Mouse (Mus musculus) cerebellum, adult 11-12 months (tissue): ENCODE measurements at regions not wholly inside any gene's neighbourhood (a gene's known extent, or its start where the extent isn't known, plus 50 kb on each side); places are given as distances from the start of the nearest gene placed in this dataset.

Source experiments
- DNase-seq: peaks from one replicate; pipeline ENCODE4 v3.0.0; 2022

- DNase-seq = no peak
Measured at GRCm38 (mm10) chr10:84103985-84104384, 336.4 kb downstream of the Nuak1 start.

- DNase-seq = no peak
Measured at GRCm38 (mm10) chr10:84104556-84104955, 335.8 kb downstream of the Nuak1 start.

- no peak for DNase-seq
Measured at GRCm38 (mm10) chr10:84109680-84110371, 330.6 kb downstream of the Nuak1 start.

GRCm38 (mm10) chr10:84110372-84110985 is 329.9 kb downstream of the Nuak1 start:
- no peak for DNase-seq

- no peak for DNase-seq
Measured at GRCm38 (mm10) chr10:84111502-84111901, 328.9 kb downstream of the Nuak1 start.

- no peak for DNase-seq
Measured at GRCm38 (mm10) chr10:84111909-84112308, 328.5 kb downstream of the Nuak1 start.

GRCm38 (mm10) chr10:84119952-84120550 is 320.3 kb downstream of the Nuak1 start:
- no peak for DNase-seq

GRCm38 (mm10) chr10:84137019-84137658 is 303.3 kb downstream of the Nuak1 start:
- DNase-seq = no peak

- DNase-seq = no peak
Measured at GRCm38 (mm10) chr10:84142741-84143454, 297.5 kb downstream of the Nuak1 start.

- no peak for DNase-seq
Measured at GRCm38 (mm10) chr10:84143674-84144343, 296.6 kb downstream of the Nuak1 start.

GRCm38 (mm10) chr10:84144344-84144687 is 296.1 kb downstream of the Nuak1 start:
- DNase-seq = no peak

GRCm38 (mm10) chr10:84147305-84147984 is 293.0 kb downstream of the Nuak1 start:
- DNase-seq = no peak

GRCm38 (mm10) chr10:84163752-84164151 is 276.6 kb downstream of the Nuak1 start:
- no peak for DNase-seq

- no peak for DNase-seq
Measured at GRCm38 (mm10) chr10:84165832-84166567, 274.4 kb downstream of the Nuak1 start.

GRCm38 (mm10) chr10:84166568-84166905 is 273.9 kb downstream of the Nuak1 start:
- peak; percentile 23 for DNase-seq

GRCm38 (mm10) chr10:84172828-84173321 is 267.5 kb downstream of the Nuak1 start:
- DNase-seq = no peak

GRCm38 (mm10) chr10:84183239-84183638 is 257.2 kb downstream of the Nuak1 start:
- no peak for DNase-seq

GRCm38 (mm10) chr10:84186466-84186865 is 253.9 kb downstream of the Nuak1 start:
- no peak for DNase-seq

GRCm38 (mm10) chr10:84199035-84199434 is 241.4 kb downstream of the Nuak1 start:
- no peak for DNase-seq

GRCm38 (mm10) chr10:84201785-84202184 is 238.6 kb downstream of the Nuak1 start:
- no peak for DNase-seq

GRCm38 (mm10) chr10:84212096-84212785 is 228.2 kb downstream of the Nuak1 start:
- no peak for DNase-seq
